Mouse (Mus musculus) hindlimb bud, embryonic 11.5 days (tissue): ENCODE measurements around the gene Tgm3.

Experiments used
- DNase-seq: peaks from one replicate; pipeline ENCODE4 v3.0.0-alpha.2; 2012; ENCODE audit warnings: low read depth, low spot score; ENCODE audit errors: extremely low spot score

Tgm3 gene

GRCm38 (mm10) chr2:130068228-130068627 lies 56.1 kb downstream of the Tgm3 start:
- DNase-seq, result no peak

GRCm38 (mm10) chr2:130070396-130070795 lies 58.2 kb downstream of the Tgm3 start:
- no peak for DNase-seq
